8 mouse cellular contexts compared by ENCODE assay signal in genomic region chr6:16978206-16978505, GRCm38 (mm10).
DNase-seq lines count a peak whose midpoint lies in the region; ATAC-seq and TF ChIP-seq lines count a peak whose summit lies in the region.

No protein-coding gene starts in this region.

- peak; percentile 53 to 67 for DNase-seq in cerebellum, postnatal 14 days
- DNase-seq in cerebellum, adult 8-10 months, result no peak
- peak in 1 of 2 experiments; percentile 29 for DNase-seq in layer of hippocampus, adult 2 months (ENCODE audit: low spot score in 2 of 2)
- no peak for DNase-seq in layer of hippocampus, adult 9-11 months
- DNase-seq in CH12.LX (ENCODE audit: extremely low read depth), result peak; percentile 54
- peak; percentile 53 for DNase-seq in lung, postnatal 36 days
- DNase-seq in yolk sac, embryonic 10.5 days (ENCODE audit: low spot score), result no peak

- H3K4me2 ChIP-seq in CH12.LX (ENCODE audit: insufficient read depth, low read depth, poor library complexity, severe bottlenecking), result peak overlapping the region; percentile 99

- dilution Hi-C loops in CH12.LX (cut with MboI; ENCODE audit: extremely low pct_ligation_motif_present, extremely low pct_unique_long_range_greater_than_20kb, low sequenced_read_pairs), result no loop called here

- TF ChIP-seq EP300 in CH12.LX (IDR thresholded peaks at IDR 0.05; ENCODE audit: low read length), result no peak

- H3K27ac ChIP-seq in layer of hippocampus, adult 2 months, result no peak overlapping the region
- no peak overlapping the region for H3K27ac ChIP-seq in CH12.LX (ENCODE audit: insufficient read depth, low read depth)

- H3K4me1 ChIP-seq in CH12.LX (ENCODE audit: control insufficient read depth in 1 of 2, insufficient read depth in 2 of 2), result no peaks in the 10 kb centered on the region

- peak overlapping the region; percentile 44; the same call in 1 of the 2 replicates for H3K9ac ChIP-seq in CH12.LX (ENCODE audit: insufficient read depth, low read depth)

- TF ChIP-seq CTCF in layer of hippocampus, adult 2 months (conservative IDR thresholded peaks at IDR 0.05), result peak; percentile 91
- peak; percentile 52 to 79 for TF ChIP-seq CTCF in CH12.LX (conservative IDR thresholded peaks at IDR 0.05 in 1 of 2, IDR thresholded peaks at IDR 0.05 in 1 of 2; ENCODE audit: low read depth in 2 of 2, low read length in 2 of 2)

- peak; percentile 76 for ATAC-seq in common myeloid progenitor, adult 5-6 weeks (replicated peaks; ENCODE audit: low read depth, poor library complexity, severe bottlenecking)

- H3K79me2 ChIP-seq in CH12.LX (replicated peaks; ENCODE audit: control insufficient read depth, extremely low read depth, insufficient read depth, poor library complexity, severe bottlenecking), result no peaks in the 10 kb centered on the region

- in situ Hi-C loops in CH12.LX (cut with MboI; ENCODE audit: low pct_ligation_motif_present, low pct_unique_long_range_greater_than_20kb, low sequenced_read_pairs), result no loop called here

- H3K9me3 ChIP-seq in CH12.LX (replicated peaks; ENCODE audit: low read length), result no peaks in the 10 kb centered on the region

- TF ChIP-seq RAD21 in CH12.LX (IDR thresholded peaks at IDR 0.05; ENCODE audit: low read depth, low read length), result peak; percentile 86

- TF ChIP-seq POLR2A in CH12.LX (IDR thresholded peaks at IDR 0.05; ENCODE audit: low read depth, low read length), result no peak

- no peak overlapping the region for H3K4me3 ChIP-seq in layer of hippocampus, adult 2 months
- H3K4me3 ChIP-seq in CH12.LX (replicated peaks in 1 of 3; ENCODE audit: low read depth in 2 of 3, low read length in 2 of 3, poor library complexity in 1 of 3), result no peak overlapping the region

- no peaks in the 10 kb centered on the region for H3K36me3 ChIP-seq in CH12.LX (replicated peaks in 1 of 2; ENCODE audit: control insufficient read depth in 1 of 2, insufficient read depth in 1 of 2, low read length in 1 of 2)

- no peaks in the 10 kb centered on the region for H3K27me3 ChIP-seq in CH12.LX (replicated peaks)

TF ChIP-seq in CH12.LX, 34 proteins besides CTCF, POLR2A, EP300 and RAD21:
- TF ChIP-seq NELFE (IDR thresholded peaks at IDR 0.05; ENCODE audit: low read depth, low read length), result no peak
- TF ChIP-seq UBTF (IDR thresholded peaks at IDR 0.05; ENCODE audit: low read depth, low read length), result peak; percentile 72; the same call in 1 of the 2 replicates
- peak; percentile 47 for TF ChIP-seq SMC3 (IDR thresholded peaks at IDR 0.05; ENCODE audit: low read depth, low read length)
- TF ChIP-seq MAFK (IDR thresholded peaks at IDR 0.05; ENCODE audit: insufficient replicate concordance, low read length), result no peak
- no peak for TF ChIP-seq PAX5 (IDR thresholded peaks at IDR 0.05; ENCODE audit: low read length)
- TF ChIP-seq ZKSCAN1 (IDR thresholded peaks at IDR 0.05; ENCODE audit: borderline replicate concordance, low read depth, low read length), result no peak; the same call in 1 of the 2 replicates
- TF ChIP-seq SIN3A (IDR thresholded peaks at IDR 0.05; ENCODE audit: low read length), result no peak
- TF ChIP-seq IRF4 (IDR thresholded peaks at IDR 0.05; ENCODE audit: low read depth, low read length), result no peak
- TF ChIP-seq RCOR1 (conservative IDR thresholded peaks at IDR 0.05; ENCODE audit: low read depth, low read length), result no peak
- TF ChIP-seq CHD2 (IDR thresholded peaks at IDR 0.05; ENCODE audit: low read length), result no peak
- TF ChIP-seq ZMIZ1 (IDR thresholded peaks at IDR 0.05; ENCODE audit: low read depth, low read length), result no peak
- no peak for TF ChIP-seq CHD1 (IDR thresholded peaks at IDR 0.05; ENCODE audit: low read depth, low read length)
- no peak for TF ChIP-seq MAZ (IDR thresholded peaks at IDR 0.05; ENCODE audit: low read depth, low read length)
- no peak for TF ChIP-seq POLR2AphosphoS2 (IDR thresholded peaks at IDR 0.05; ENCODE audit: low read depth, low read length)
- TF ChIP-seq ELF1 (IDR thresholded peaks at IDR 0.05; ENCODE audit: low read depth, low read length), result no peak
- TF ChIP-seq NRF1 (IDR thresholded peaks at IDR 0.05; ENCODE audit: low read depth, low read length), result no peak
- peak; percentile 100 for TF ChIP-seq ZNF384 (IDR thresholded peaks at IDR 0.05; ENCODE audit: low read depth, low read length)
- no peak for TF ChIP-seq KAT2A (IDR thresholded peaks at IDR 0.05; ENCODE audit: insufficient replicate concordance, low read length)
- no peak for TF ChIP-seq MEF2A (IDR thresholded peaks at IDR 0.05; ENCODE audit: borderline replicate concordance, low read depth, low read length)
- no peak for TF ChIP-seq GABPA (IDR thresholded peaks at IDR 0.05; ENCODE audit: insufficient replicate concordance, low read depth, low read length)
TF ChIP-seq in CH12.LX: peak in this region for 3.

Comparison
In these comparisons a context has a peak if more than half of its experiments do, and no peak if none do; other contexts are left out.
1. DNase-seq: peak in cerebellum, postnatal 14 days (2 of 2), CH12.LX (single experiment) and lung, postnatal 36 days (single experiment); none in cerebellum, adult 8-10 months (single experiment), layer of hippocampus, adult 9-11 months (single experiment) and yolk sac, embryonic 10.5 days (single experiment).